Mouse (Mus musculus) kidney, postnatal 10 days (tissue): Measurements from ENCODE around the gene Fam19a1.
"Not testable (repeated sequence)": the region's sequence is repeated elsewhere in the genome, so short reads cannot be mapped to it uniquely, and the experiment has no call there.

Experiments
- DNase-seq: peaks from one replicate; pipeline ENCODE4 v3.0.0; 2021; ENCODE audit warnings: mixed read lengths

Gene Fam19a1

DNA sequence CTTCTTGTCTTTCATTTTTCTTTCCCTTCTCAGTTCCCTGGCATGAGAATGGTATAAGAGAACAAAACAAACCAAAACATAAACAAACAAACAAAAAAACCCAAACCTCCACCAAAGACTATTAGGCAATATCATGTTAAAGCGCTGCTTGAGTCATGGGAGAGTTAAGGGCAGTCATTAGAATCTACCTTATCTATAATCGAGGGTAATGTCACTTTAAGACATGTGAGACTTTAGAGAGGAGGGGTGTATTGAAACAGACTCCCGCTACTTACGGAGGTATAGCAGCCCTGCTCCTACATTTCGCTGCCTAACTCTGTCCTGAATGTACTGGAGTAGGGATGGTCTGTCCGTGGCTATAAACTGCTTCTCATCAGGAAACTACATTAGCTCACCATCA, at the start of gene Fam19a1:
Fam19a1 (plus strand) TSS at position 301 of the 400 bp plus-strand sequence.
- no peak for DNase-seq

DNA sequence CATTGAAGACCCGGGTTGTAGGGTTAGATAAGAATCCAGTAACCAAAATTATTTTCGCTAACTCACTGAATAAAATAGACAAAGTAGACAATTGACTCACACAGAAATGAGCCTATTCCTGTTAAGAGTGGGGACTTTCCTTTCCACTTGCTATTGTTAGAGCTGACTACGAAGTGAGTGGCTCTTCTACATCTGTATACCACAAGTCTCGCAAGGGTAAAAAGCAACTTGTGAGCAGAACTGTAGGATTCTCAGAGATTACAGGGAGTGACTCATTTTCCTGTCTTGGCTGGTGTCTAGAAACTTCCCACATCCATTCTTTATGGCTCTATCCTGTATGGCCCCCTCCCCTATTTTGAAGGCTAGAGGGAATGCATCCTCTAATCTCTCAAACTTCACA, 41.9 kb upstream of the Fam19a1 start:
- DNase-seq, result no peak

DNA sequence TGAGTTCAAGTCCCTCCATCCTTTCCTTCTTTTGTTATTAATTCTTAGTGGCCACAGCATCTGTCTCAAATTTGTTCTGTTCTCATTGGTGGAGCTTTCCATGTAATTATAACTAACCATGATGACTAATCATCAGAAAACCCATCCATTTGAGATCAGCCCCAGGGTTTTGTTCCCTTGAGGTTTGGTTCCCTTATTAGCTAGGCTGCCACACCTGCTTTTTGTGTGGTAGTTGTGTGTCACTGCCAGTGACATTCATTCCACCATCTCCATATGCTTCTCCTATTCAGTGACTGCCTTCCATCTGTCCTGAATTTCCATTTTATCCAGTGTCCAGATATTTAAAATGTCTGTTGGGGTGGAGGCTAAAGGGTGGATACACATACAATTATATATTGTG, 41.4 kb upstream of the Fam19a1 start:
- DNase-seq, result no peak

DNA sequence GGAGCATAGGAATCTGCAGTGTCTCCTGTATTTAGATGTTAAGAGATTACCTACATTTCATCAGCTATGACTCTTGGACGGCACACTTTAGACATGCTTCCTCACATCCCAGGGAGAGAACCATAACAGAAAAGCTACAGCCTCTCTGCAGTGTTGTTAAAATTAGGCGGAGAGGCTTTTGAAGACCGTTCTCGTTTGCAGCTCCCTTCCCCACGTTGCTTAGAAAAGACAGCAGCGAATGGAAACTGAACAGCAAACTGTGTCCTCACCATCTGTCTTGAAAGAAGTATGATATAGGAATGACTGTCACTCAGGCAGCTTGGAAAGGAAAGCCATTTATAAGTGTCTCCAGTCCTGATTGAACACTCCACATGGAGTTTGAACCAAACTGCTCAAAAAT, 23.0 kb upstream of the Fam19a1 start:
- DNase-seq, result no peak

DNA sequence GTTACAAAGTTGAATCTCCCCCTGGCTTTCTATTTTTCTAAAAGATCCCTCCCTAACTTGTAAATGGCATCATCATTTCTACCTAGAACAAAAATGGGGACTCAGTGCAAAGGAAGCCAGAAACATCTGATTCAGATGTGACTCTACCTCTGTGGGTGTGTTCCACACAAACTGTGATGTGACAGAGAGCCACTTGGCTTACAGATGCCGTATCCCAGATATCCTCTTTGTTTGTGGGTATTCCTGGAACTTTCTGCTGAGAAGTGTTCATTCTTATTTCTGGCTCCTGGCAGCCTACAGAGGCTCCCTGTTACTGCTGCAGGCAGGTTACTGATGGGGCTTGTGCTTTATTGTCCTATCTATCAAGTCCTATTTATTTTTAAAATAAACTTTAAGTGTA, 19.2 kb upstream of the Fam19a1 start:
- no peak for DNase-seq

DNA sequence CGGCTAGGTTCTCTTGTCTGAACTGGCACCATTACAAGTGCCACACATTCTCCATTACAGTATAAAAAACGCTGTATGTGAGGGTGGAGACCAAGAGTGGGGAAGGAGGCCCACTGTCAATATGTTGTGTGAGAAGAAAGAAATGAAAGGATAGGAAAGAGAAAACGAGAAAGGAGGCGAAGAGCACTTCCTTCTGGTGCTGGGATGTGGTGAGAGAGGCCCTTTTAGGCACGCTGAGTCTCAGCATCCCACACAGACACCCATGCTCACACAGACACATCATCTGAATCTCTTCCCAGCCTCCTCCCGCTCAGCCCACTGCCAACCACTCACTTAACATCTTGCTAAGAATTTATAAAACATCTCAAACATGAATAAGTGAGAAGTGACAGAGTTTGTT, 14.7 kb upstream of the Fam19a1 start:
- DNase-seq, result no peak

DNA sequence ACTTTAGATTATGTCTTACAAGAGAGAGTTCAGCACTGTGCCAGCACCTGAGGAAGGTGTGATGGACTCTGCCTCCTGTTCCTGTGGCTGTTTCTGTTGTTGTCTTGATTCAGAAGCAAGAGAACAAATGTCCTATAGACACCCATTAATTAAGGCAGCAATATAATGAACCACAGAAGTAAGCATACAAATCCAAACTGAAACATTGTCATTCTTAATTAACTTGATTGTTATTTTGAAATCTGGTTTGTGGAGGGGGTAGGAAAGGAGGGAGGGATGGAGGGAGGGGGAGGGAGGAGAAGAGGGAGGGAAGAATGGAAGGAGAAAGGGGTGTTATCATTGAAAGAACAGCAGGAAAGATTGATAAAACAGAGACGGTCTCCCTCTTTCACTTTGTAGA, 1.3 kb upstream of the Fam19a1 start:
- no peak for DNase-seq

DNA sequence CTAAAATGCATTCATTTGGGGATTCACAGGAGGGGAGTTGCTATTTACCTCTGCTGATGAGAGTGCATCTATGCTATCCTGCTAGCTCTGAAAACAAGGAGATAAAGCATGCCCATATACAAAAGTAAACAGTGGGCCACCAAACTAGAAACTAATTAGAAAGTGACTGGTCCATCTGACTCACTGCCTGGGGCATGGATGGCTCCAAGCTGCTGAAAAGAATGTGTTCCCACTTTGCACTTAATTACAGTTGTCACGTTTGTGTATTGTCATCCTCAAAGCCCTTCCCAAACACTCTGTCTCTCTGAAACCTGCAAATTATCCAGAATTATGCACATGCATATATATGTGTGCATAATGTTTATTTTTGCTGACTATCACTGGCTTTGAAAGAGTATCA, 1.2 kb downstream of the Fam19a1 start:
- DNase-seq, result no peak

DNA sequence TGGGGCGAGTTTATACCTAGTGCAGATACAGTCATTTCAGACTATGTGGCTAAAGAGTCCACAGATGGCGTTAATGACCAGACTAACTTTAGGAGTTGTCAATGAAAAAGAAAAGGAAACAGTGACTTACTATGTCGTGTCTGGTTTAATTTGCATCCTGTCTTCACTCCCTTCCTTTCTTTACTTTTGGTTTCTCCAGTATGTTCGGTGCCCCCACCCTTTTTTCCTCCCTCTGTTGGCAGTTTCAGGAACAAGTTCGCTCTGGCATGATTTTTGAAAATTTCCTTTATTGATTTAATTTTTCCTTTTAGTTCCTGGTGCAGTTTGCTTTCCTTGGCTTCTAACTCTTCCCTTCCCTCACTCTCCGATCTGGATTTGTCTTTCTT, 3.2 kb downstream of the Fam19a1 start:
- DNase-seq, result peak; percentile 5

DNA sequence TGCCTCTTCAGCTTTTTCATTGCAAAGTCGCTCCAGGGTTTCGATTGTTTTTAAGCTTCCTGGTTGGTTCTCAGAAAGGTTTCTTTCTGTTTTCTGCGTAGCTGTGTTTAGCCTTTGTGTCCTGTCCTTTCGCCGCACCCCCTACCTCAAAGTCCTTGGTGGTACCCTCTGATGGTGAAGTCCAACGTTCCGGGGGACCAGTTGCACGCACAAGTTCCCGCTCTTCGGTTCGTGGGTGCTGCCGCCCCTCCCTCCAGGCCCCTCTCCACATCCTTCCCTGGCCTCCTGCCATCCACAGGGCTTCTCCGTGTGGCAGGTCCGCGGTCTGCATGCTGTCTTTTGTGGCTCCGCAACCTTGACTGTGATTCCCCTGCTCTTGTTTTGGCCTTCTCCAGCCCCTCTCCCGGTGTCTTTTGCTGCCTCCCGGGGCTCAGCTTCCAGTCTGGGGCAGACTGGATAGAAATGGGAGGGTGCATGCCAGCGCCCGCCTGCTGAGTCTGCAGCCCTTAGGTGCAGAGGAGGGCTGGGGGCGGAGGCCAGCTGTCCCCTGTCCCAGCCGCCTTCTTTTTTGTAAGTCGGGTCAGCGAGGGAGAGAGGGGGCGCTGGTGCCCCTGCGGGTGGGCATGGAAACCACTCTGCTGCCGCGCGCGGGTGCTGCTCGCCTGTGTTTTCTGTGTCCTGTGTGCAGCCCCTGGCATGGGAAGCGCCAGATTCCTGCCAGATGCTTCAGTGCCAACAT, 3.7 kb downstream of the Fam19a1 start:
- DNase-seq, result peak; percentile 53

DNA sequence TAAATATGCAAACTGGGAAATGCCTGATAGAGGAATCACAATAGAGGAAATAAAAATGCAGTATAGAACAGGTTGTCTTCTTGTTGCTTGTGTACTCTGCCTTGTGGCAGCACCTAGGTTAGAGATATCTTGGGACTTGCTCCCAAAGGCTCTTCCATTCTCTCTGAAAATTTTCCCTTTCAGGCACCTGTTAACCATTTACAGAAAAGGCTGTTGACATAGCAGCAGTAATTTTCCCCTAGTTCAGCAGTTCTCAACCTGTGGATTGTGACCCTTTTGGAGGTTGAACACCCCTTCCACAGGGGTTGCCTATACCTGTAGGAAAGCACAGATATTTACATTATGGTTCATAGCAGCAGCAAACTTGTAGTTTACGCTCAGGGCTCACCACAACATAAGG, 30.4 kb downstream of the Fam19a1 start:
- DNase-seq, result no peak

DNA sequence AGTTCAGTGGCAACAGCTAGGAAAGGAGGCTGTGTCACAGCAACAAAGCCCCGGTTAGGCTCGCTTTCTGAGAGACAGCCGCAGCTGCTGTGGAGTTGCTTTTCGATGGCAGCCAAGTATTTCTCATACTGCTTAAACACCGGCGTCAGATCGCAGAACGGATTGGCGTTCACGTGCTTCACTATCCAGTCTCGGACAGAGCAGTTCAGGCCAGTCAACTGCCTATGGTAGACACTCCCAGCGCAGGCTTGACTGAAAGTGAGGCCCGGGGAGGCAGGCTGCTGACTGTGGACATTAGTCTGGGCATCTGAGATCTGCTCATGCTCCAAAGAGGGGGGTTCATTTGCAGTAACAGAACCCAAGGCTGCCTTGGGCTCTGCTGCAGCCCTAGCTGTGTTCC, 52.4 kb downstream of the Fam19a1 start:
- peak; percentile 5 for DNase-seq

DNA sequence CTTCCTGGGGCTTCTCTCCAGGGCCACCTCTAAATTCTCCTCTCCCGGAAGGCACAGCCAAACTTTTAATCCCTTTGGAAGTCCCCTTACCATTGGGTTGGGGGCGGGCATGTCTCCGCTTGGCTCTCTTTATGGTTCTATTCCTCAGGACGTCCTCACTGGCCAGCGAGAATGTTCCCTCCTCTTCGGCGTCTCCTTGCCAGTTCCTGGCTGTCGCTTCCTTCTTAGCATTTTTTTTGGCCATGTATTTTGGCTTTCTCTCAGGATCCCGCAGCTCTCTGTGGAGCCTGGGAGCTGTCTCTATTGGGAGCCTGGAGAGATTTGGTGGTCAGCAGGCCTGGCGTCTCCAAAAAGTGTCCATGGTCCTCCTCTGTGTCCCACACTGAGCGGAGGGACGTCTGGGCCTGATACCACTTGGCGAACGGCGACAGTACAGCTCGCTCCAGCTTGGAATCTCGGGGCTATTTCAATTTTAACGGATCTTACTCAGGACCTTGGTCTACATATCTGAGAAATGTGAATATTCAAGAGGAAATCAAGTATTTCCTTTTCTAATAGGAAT, 52.9 kb downstream of the Fam19a1 start, which contains the start of gene 1700123L14Rik:
1700123L14Rik (minus strand) TSS at position 426 of the 562 bp plus-strand sequence.
- peak; percentile 5 for DNase-seq

DNA sequence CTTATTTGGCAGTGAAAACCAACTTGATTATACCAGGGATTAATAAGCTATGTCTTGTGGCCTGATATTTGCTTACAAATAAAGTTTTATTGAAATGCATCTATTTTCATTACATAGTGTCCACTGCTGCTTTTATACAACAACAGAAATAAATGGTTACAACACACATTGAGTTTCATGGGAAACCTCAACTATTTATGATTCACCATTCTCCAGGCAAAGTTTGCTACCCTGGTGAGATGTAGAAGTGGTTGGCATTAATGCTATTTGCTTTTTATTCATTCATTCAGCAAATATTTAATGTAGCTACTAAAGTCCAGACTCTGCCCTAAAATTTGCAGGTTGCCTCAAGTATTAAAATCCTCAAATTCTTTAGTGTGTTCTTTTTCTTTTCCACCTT, 54.1 kb downstream of the Fam19a1 start:
- no peak for DNase-seq

DNA sequence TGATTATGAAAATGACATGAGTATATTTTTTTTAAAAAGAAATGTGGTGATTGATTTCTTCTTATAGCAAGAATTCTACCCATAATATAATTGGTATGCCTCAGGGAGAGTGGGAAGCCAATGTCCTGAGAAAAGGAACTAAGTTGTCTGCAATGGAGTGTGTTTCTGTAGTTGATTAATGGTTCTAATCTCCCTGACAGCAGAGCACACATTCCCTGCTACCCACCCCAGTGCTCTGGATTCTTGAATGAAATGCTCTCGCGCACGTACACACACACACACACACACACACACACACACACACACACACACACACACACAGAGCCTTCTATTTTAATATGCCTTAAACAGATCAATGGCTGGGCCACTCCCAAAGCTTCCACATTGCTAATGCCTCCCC, 60.7 kb downstream of the Fam19a1 start:
- DNase-seq, result no peak

DNA sequence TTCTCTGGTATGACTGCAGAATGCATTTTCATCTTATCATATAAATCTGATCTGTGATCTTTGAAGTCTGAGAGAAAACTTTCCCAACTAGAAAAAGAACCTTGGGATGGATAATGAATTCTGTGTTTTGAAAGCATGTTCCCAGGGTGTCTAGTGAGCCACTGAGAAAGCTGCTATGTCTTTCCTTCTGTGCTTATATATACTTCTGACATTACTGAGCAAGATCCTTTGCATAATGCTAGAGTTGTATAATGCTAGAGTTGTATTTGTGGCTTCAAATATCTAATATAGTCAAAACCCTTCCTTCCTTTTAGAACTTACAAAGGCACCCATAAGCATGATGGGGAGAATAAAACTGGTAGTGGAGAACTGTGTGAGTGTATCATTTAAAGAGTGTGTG, 65.6 kb downstream of the Fam19a1 start:
- DNase-seq, result no peak

DNA sequence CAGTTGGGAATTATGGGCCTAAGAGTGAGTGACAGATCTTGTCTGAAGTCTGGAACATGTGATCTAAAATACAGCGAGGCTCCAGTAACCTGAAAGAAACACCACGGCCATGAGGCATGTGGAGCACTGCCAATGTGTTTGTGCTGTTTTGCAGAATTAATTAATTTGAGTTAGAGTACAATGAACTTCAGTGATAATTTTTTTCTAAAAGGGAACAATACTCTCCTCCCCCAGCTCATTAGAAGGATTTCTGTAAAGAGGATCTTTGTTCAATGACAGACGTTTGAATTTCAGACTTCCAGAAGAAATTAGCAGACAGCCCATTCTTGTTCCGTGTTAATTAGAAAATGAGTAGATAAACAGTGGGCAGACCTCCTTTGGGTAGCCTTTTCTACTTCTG, 70.4 kb downstream of the Fam19a1 start:
- DNase-seq, result no peak

DNA sequence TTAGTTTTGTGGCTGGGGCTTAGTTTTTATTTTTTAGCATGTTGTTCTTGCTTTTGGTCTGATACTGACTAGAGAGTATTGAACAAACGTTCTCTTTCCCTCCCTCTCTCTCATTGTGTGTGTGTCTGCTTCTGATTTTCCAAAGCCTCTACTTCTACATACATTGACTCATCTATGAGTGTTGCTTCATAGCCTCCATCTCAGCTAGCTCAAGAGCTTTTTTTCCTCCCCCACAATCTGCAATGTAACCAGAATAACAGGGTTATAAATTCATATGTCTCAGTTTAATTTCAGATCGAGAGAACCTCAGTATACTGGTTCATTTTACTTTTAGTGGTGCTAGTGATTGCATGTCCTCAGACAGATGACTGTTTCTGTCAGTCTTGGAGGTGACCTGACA, 73.6 kb downstream of the Fam19a1 start:
- no peak for DNase-seq

DNA sequence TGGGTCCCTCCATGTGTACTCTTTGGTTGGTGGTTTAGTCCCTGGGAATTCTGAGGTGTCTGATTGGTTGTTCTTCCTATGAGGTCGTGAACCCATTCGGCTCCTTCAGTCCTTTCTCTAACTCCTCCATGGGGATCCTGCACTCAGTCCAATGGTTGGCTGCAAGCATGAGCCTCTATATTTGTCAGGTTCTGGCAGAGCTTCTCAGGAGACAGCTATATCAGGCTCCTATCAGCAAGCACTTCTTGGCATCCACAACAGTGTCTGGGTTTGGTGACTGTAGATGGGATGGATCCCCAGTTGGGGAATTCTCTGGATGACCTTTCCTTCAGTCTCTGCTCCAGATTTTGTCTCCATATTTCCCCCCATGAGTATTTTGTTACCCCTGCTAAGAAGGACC, 86.0 kb downstream of the Fam19a1 start:
- DNase-seq, result not testable (repeated sequence)

DNA sequence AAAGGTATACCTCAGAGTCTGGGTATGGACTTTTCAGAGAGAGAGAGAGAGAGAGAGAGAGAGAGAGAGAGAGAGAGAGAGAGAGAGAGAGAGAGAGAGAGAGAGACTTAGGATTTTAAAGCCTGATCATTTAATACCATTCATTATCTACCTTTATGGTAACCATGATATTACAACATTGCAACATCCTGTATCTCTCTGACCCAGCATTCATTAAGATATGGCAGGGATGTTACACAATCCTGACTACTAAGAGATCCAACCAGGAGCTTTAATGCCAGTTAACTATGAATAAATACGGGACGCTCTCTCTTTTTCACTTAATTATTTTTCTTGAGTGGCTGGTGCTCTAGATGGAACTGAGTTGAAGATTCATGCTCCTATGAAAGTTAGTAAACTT, 92.4 kb downstream of the Fam19a1 start:
- DNase-seq, result no peak

DNA sequence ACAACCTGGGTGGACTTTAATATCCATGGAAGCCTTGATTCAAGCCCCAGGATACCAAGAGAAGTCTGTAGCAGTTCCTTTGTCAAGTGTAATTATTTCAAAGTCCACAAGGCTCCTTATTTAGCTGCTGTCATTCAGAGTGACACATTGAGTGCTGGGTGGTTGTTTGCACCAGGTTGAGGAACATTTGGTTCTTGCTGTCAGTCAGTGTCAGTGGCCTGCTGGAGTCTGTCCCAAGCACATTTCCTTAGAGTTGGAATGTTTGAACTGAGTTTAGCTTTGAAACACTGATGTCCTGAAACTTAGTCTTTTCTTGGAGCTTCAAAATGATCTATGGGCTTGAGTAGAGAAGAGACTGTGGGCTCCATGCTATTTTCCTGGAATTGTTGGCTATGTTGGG, 121.9 kb downstream of the Fam19a1 start:
- no peak for DNase-seq

DNA sequence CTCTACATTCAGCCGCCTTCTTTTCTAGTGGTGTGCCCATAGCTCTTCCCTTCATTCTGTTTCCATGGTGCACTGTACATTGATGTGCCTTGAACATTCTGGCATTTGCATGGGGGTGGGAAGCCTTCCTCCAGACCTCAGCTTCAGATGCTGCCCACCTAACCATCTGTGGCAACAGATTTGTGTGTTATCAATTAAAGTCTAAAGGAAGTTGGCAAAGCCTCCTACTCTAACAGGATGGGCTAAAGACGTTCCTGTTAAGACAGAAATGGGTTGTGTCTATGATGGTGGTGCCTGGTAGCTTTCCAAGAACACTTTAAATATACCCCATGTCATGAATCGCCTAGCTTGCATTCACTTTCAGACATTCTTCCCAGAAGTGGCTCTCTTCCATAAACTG, 131.4 kb downstream of the Fam19a1 start:
- no peak for DNase-seq

DNA sequence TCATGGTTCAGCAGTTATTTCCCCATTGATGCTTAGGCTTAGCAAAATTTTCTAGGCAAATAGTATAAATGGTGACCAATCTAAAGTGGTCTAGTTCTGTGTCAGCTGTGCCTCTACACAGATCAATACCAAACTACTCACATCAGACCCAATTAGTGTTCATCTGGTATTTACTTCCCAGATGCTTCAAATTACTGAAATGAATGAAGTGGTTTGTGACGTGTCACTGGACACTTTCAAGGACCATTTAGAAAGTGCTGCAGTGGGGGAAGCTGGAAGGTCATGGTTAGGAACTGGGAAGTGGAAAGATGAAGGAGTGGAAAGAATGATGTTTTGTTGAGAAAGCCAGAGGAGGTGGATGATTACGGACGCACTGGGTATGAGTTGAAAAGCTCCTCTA, 139.0 kb downstream of the Fam19a1 start:
- DNase-seq, result no peak

DNA sequence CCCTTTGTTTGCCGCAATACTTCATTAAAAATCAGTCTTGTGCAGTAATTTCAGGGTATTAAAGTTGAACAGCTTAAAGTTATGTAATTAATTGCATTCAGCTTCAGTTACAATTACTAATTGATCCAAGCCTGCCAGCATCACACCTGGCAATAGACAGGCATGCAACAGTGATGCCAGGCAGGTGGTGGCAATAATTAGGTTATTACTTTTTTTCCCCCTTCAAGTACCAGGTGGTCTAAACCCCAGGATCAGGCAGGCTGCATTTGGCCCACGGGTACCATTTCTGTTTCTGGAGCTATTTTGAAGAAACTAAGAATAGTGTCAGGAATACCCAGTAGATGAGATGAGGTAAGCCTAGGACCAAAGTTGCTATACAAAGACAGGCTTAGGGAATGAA, 141.9 kb downstream of the Fam19a1 start:
- no peak for DNase-seq

DNA sequence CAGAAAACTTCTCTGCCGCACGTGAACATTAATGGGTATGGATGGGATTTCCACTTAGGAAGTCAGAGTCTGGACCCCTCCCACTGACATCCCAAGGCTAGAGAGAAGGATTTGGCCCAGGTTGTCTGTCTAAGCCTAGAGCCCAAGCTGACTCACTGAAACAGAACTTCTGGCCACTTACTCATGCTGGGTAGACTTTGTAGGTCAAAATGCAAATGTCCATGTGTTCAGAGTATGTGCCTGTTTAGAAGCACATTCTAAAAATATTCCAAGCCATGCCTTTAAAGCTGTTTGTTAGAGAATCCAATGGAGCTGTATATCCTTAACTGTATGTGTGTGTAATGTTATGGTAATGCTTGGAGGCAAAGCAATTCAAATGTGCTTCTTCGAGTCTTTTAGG, 145.7 kb downstream of the Fam19a1 start:
- no peak for DNase-seq
